Mouse (Mus musculus) liver, embryonic 12.5 days (tissue): ENCODE data around the gene Zfp653. TPM values are rescaled to one million over a fixed set of nuclear protein-coding genes. Genes with fewer than 3 reads are reported as not detected.
"Not testable (repeated sequence)": the region's sequence is repeated elsewhere in the genome, so short reads cannot be mapped to it uniquely, and the experiment has no call there.

Experiments
- ATAC-seq: fragments of 200-750 bp; cut with Nextera tagmentation; 2 replicates; pipeline ENCODE4 v1.8.0; 2017; ENCODE audit warnings: moderate number of reproducible peaks, mild to moderate bottlenecking, moderate library complexity
- H3K27ac ChIP-seq: fragments of 300-500 bp; sonication (generic); 2 replicates; pipeline ENCODE4 v1.5.1; 2016; ENCODE audit warnings: mild to moderate bottlenecking
- H3K27me3 ChIP-seq: fragments of 300-500 bp; sonication (generic); replicated peaks from 2 replicates; pipeline ENCODE4 v1.6.1; 2016; ENCODE audit warnings: mild to moderate bottlenecking, moderate library complexity
- H3K36me3 ChIP-seq: fragments of 300-500 bp; sonication (generic); 2 replicates; pipeline ENCODE4 v1.6.1; 2016; ENCODE audit warnings: mild to moderate bottlenecking, moderate library complexity
- H3K4me1 ChIP-seq: fragments of 300-500 bp; sonication (generic); 2 replicates; pipeline ENCODE4 v1.6.1; 2016
- H3K4me2 ChIP-seq: fragments of 300-500 bp; sonication (generic); 2 replicates; pipeline ENCODE4 v1.6.1; 2016; ENCODE audit warnings: mild to moderate bottlenecking, moderate library complexity
- H3K4me3 ChIP-seq: fragments of 300-500 bp; sonication (generic); 2 replicates; pipeline ENCODE4 v1.5.1; 2016; ENCODE audit warnings: mild to moderate bottlenecking, moderate library complexity
- H3K9ac ChIP-seq: fragments of 300-500 bp; sonication (generic); 2 replicates; pipeline ENCODE4 v1.6.1; 2016; ENCODE audit warnings: mild to moderate bottlenecking, moderate library complexity
- H3K9me3 ChIP-seq: fragments of 300-500 bp; sonication (generic); replicated peaks from 2 replicates; pipeline ENCODE4 v1.6.1; 2016; ENCODE audit warnings: mild to moderate bottlenecking, moderate library complexity
- WGBS: fragments of 180-500 bp; shearing (Covaris S2); methylation state at CpG from one replicate; pipeline ENCODE4 v1.1.7; 2016; ENCODE audit not compliant: insufficient replicate concordance; 5-methylcytosine and 5-hydroxymethylcytosine counted together
- polyA plus RNA-seq: library from polyadenylated mRNA; unstranded; fragments of >200 nt; fragmentation: Nextera tagmentation; extraction: Ambion mirVana; gene quantifications from 2 replicates; pipeline ENCODE4 v1.2.1, GENCODE M21; 2016

Zfp653 gene
- polyA plus RNA-seq, 1 experiment from 2014 or later = 5.7 TPM

- H3K4me2 ChIP-seq = no peak overlapping the region
- no peak overlapping the region for H3K9ac ChIP-seq
- no peaks in the 10 kb centered on the region for H3K9me3 ChIP-seq
- ATAC-seq = no peak
- peaks cover 10% of the 10 kb centered on the region for H3K4me1 ChIP-seq
- H3K36me3 ChIP-seq = no peaks in the 10 kb centered on the region
- H3K4me3 ChIP-seq = no peak overlapping the region
- H3K27me3 ChIP-seq = peaks cover 18% of the 10 kb centered on the region
- WGBS = 78% methylated on average over 7 of the region's 7 CpGs
- H3K27ac ChIP-seq = no peak overlapping the region
Observed at GRCm38 (mm10) chr9:22089986-22090385, 18.8 kb upstream of the Zfp653 start.

- Histone ChIP-seq H3K4me3 (no peak overlapping the region), H3K9ac (no peak overlapping the region), H3K4me1 (peaks cover 17% of the 10 kb centered on the region), H3K27ac (no peak overlapping the region), H3K36me3 (no peaks in the 10 kb centered on the region), H3K9me3 (no peaks in the 10 kb centered on the region), H3K27me3 (peaks cover 11% of the 10 kb centered on the region), H3K4me2 (no peak overlapping the region)
- WGBS = 95% methylated on average over 7 of the region's 7 CpGs
- no peak for ATAC-seq
Observed at GRCm38 (mm10) chr9:22089281-22089680, 18.1 kb upstream of the Zfp653 start.

- 73% methylated on average over 2 of the region's 2 CpGs for WGBS
- ATAC-seq = no peak
- H3K4me3 ChIP-seq = no peak overlapping the region
- H3K9me3 ChIP-seq = no peaks in the 10 kb centered on the region
- no peak overlapping the region for H3K9ac ChIP-seq
- H3K27me3 ChIP-seq = no peaks in the 10 kb centered on the region
- H3K36me3 ChIP-seq = peaks cover 12% of the 10 kb centered on the region
- peaks cover 25% of the 10 kb centered on the region for H3K4me1 ChIP-seq
- no peak overlapping the region for H3K27ac ChIP-seq
- H3K4me2 ChIP-seq = no peak overlapping the region
Observed at GRCm38 (mm10) chr9:22087034-22087618, 15.9 kb upstream of the Zfp653 start.

GRCm38 (mm10) chr9:22086012-22086411, 14.8 kb upstream of the Zfp653 start:
- WGBS = 84% methylated on average over 6 of the region's 6 CpGs
- ATAC-seq = no peak
- Histone ChIP-seq H3K27ac (peak overlapping the region; percentile 75; the same call in 1 of the 2 replicates), H3K4me3 (peak overlapping the region; percentile 84), H3K4me2 (peak overlapping the region; percentile 90), H3K4me1 (peaks cover 25% of the 10 kb centered on the region), H3K27me3 (no peaks in the 10 kb centered on the region), H3K9me3 (no peaks in the 10 kb centered on the region), H3K9ac (peak overlapping the region; percentile 83), H3K36me3 (peaks cover 12% of the 10 kb centered on the region)

- Histone ChIP-seq H3K9me3 (no peaks in the 10 kb centered on the region), H3K27ac (peak within 1 kb of the TSS; percentile 75), H3K36me3 (peaks cover 15% of the 10 kb centered on the region), H3K9ac (peak within 1 kb of the TSS; percentile 83), H3K4me2 (peak within 1 kb of the TSS; percentile 90), H3K4me3 (peak within 1 kb of the TSS; percentile 84), H3K4me1 (peaks cover 25% of the 10 kb centered on the region), H3K27me3 (no peaks in the 10 kb centered on the region)
- under 1% methylated on average over 48 of the region's 48 CpGs for WGBS
- ATAC-seq = peak; percentile 99
Observed at GRCm38 (mm10) chr9:22085022-22085834, 14.1 kb upstream of the Zfp653 start, which contains the start of gene Ecsit. Gene Ecsit, minus strand, starts transcription at chr9:22085438.

- peaks cover 21% of the 10 kb centered on the region for H3K36me3 ChIP-seq
- ATAC-seq = no peak
- H3K9me3 ChIP-seq = no peaks in the 10 kb centered on the region
- H3K4me1 ChIP-seq = peaks cover 25% of the 10 kb centered on the region
- peak overlapping the region; percentile 90 for H3K4me2 ChIP-seq
- WGBS = 23% methylated on average over 4 of the region's 4 CpGs
- 0 out of 2 replicates have a peak overlapping the region, but pooled peaks have one; percentile 61 for H3K27ac ChIP-seq
- no peaks in the 10 kb centered on the region for H3K27me3 ChIP-seq
- H3K9ac ChIP-seq = peak overlapping the region; percentile 83
- H3K4me3 ChIP-seq = peak overlapping the region; percentile 84
Observed at GRCm38 (mm10) chr9:22084667-22085021, 13.5 kb upstream of the Zfp653 start.

GRCm38 (mm10) chr9:22076223-22076622, 5.0 kb upstream of the Zfp653 start:
- H3K4me1 ChIP-seq = 0 out of 2 replicates have a peak, but pooled peaks cover 3% of the 10 kb centered on the region
- H3K9me3 ChIP-seq = no peaks in the 10 kb centered on the region
- H3K36me3 ChIP-seq = peaks cover 71% of the 10 kb centered on the region
- no peak overlapping the region for H3K9ac ChIP-seq
- no peaks in the 10 kb centered on the region for H3K27me3 ChIP-seq
- no peak overlapping the region for H3K27ac ChIP-seq
- no peak overlapping the region for H3K4me3 ChIP-seq
- ATAC-seq = no peak
- 89% methylated on average over 23 of the region's 23 CpGs for WGBS
- no peak overlapping the region for H3K4me2 ChIP-seq

- H3K27ac ChIP-seq, H3K9ac ChIP-seq, H3K4me3 ChIP-seq, H3K27me3 ChIP-seq, H3K4me1 ChIP-seq, H3K9me3 ChIP-seq, ATAC-seq, H3K4me2 ChIP-seq: not testable (repeated sequence)
- peaks cover 71% of the 10 kb centered on the region for H3K36me3 ChIP-seq
- WGBS = 67% methylated on average over 5 of the region's 5 CpGs
Observed at GRCm38 (mm10) chr9:22075778-22076177, 4.6 kb upstream of the Zfp653 start.

GRCm38 (mm10) chr9:22072276-22072675, 1.1 kb upstream of the Zfp653 start:
- no peak for ATAC-seq
- no peak overlapping the region for H3K9ac ChIP-seq
- H3K27ac ChIP-seq = no peak overlapping the region
- WGBS = 95% methylated on average over 4 of the region's 4 CpGs
- H3K4me1 ChIP-seq = peaks cover 16% of the 10 kb centered on the region
- peaks cover 61% of the 10 kb centered on the region for H3K36me3 ChIP-seq
- no peaks in the 10 kb centered on the region for H3K9me3 ChIP-seq
- no peaks in the 10 kb centered on the region for H3K27me3 ChIP-seq
- H3K4me3 ChIP-seq = no peak overlapping the region
- H3K4me2 ChIP-seq = 0 out of 2 replicates have a peak overlapping the region, but pooled peaks have one; percentile 78

GRCm38 (mm10) chr9:22069881-22070553, 1.2 kb downstream of the Zfp653 start:
- no peak for ATAC-seq
- Histone ChIP-seq H3K36me3 (peaks cover 63% of the 10 kb centered on the region), H3K4me1 (peaks cover 16% of the 10 kb centered on the region), H3K9ac (peak overlapping the region; percentile 90), H3K4me3 (peak overlapping the region; percentile 90), H3K9me3 (no peaks in the 10 kb centered on the region), H3K4me2 (peak overlapping the region; percentile 78), H3K27me3 (no peaks in the 10 kb centered on the region), H3K27ac (peak overlapping the region; percentile 95)
- WGBS = 71% methylated on average over 4 of the region's 4 CpGs

- Histone ChIP-seq H3K4me1 (peaks cover 16% of the 10 kb centered on the region), H3K4me2 (no peak overlapping the region), H3K27me3 (no peaks in the 10 kb centered on the region), H3K27ac (no peak overlapping the region), H3K9me3 (no peaks in the 10 kb centered on the region), H3K36me3 (peaks cover 64% of the 10 kb centered on the region), H3K4me3 (no peak overlapping the region), H3K9ac (no peak overlapping the region)
- whole genome bisulfite sequencing = 71% methylated on average over 5 of the region's 5 CpGs
- ATAC-seq = no peak
Observed at GRCm38 (mm10) chr9:22067195-22067594, 4.0 kb downstream of the Zfp653 start.

GRCm38 (mm10) chr9:22066433-22066832, 4.7 kb downstream of the Zfp653 start:
- Histone ChIP-seq H3K4me3 (no peak overlapping the region), H3K27me3 (no peaks in the 10 kb centered on the region), H3K4me2 (no peak overlapping the region), H3K9ac (no peak overlapping the region), H3K27ac (no peak overlapping the region), H3K9me3 (no peaks in the 10 kb centered on the region), H3K36me3 (peaks cover 68% of the 10 kb centered on the region), H3K4me1 (peaks cover 13% of the 10 kb centered on the region)
- 64% methylated on average over 3 of the region's 3 CpGs for WGBS
- no peak for ATAC-seq
